Mouse (Mus musculus) cerebellum, adult (tissue): ENCODE measurements at regions not wholly inside any gene's neighbourhood (a gene's known extent, or its start where the extent isn't known, plus 50 kb on each side); places are given as distances from the start of the nearest gene placed in this dataset.

Source experiments
- ATAC-seq: cut with Nextera tagmentation; 2 replicates; pipeline ENCODE4 v1.9.2; 2017; ENCODE audit warnings: mild to moderate bottlenecking, moderate library complexity, mixed read lengths; ENCODE audit not compliant: insufficient number of reproducible peaks, low FRiP score, low TSS enrichment

- ATAC-seq = no peak
Observed at GRCm38 (mm10) chr1:137074787-137075186, 114.5 kb upstream of the Nr5a2 start.

DNA sequence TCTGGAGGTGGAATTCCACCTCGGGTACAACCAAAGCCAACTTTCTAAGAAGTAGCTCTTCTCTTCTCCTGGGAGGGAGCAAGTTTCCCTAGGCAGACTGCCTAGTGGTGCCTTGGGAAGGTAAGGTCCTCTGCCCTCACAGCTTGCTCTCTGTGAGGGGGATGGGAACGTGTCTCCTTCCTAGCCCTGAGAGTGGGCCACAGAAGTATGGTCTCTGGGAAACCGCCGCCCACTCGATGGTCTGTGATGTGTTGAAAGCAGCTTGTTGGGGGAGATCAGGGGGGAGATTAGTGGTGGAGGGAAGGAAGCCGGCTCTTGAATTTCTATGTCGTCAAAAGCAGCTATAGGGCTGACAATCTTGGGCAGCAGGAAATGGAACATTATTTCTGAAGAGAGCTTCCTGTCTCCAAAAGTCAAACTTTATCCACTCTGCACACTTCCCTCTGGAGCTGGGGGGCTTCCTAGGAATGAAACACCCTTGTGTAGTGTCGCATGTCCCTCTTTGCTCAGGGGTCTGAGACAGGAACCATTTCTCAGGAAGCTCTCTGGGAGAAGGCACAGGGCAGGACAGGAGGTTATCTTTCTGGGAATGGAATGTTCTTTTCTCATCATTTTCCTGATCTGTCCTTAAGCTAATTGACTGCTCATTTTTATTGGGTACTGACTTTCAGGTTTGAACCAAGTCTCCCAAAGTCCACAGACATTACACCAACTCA, 113.8 kb upstream of the Nr5a2 start:
- no peak for ATAC-seq

DNA sequence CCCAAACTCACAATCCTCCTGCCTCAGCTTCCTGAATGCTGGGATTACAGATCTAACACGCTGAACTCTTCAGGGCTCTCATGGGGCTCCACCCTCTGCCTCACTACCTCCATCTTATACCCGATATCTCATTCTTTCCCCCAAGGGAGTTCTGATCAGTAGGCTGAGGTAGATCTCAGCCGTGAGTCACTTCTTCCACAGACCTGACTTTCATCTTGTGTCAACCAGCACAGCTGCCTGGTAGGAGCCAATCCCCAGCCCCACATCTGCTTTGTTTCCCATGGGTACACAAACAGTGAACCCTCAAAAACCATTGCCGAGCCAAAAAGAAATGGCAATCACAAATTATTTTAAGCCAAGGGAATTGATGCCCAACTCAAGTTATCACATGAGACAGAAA, 100.7 kb upstream of the Nr5a2 start:
- ATAC-seq = no peak

DNA sequence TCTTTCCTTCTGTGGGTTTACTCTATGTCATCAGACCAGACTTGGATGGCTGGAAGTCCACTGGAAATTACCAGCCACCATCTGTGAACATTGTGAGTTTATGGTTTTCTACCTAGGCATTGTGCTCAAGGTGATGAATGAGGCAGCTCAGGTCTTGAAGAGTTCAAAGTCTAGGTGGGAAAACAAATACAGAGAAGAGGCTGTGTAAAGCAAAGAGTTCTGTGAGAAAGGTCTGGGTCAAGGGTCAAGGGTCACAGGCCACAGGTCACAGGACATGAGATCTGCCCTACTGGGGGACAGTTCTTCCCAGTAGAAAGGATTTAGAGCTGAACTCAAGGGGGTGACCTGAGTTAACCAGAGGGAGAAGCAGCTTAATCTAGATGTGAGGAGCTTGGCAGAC, 92.9 kb upstream of the Nr5a2 start:
- no peak for ATAC-seq

- no peak for ATAC-seq
Observed at GRCm38 (mm10) chr1:137051515-137051914, 91.3 kb upstream of the Nr5a2 start.

- no peak for ATAC-seq
Observed at GRCm38 (mm10) chr1:137044076-137044475, 83.8 kb upstream of the Nr5a2 start.

DNA sequence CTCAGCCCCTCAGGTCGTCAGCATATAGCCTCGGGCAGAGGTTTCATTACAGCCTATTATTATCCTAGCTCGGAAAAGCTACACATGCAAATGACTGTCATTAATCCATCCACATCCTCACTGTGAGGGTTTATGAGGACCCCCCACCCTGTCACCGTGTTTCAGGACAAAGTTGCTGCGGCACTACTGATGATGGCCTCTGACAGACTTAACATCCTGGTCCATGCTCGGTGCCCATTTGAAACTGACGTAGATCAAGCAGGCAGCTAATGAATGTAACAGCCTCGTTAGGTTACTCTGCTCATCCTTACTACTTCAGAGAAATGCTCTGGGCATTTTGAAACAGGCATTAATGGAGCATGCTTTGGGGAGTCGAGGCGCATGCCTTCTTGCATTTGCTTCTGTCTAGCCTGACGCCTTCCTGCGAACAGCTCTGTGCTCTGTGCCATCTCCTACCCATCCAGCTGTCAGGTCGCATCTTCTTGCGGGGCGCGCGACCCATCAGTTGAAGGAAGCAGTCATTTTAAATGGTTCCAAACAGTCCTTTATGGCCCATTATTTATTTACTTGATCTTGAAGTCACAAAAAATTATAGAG, 82.3 kb upstream of the Nr5a2 start:
- no peak for ATAC-seq

DNA sequence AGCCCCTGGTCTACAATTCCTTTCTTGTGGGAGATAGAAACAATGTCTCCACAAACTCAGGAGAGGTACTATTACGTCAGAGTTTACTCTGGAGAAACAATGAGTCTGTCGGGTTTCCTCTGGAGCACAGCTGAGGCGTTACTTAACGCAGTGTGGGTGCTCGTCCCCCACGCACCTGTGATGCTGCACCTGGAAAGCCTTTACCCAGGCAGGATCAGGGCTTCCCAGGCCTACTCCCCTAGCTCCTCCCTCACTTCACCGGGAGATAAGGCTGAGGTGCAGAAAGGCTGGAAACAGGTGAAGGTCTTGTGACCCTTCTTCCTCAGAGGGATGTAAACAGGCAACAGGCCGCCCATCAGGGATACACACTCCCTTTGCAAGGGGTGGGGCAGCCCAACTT, 80.7 kb upstream of the Nr5a2 start:
- no peak for ATAC-seq

DNA sequence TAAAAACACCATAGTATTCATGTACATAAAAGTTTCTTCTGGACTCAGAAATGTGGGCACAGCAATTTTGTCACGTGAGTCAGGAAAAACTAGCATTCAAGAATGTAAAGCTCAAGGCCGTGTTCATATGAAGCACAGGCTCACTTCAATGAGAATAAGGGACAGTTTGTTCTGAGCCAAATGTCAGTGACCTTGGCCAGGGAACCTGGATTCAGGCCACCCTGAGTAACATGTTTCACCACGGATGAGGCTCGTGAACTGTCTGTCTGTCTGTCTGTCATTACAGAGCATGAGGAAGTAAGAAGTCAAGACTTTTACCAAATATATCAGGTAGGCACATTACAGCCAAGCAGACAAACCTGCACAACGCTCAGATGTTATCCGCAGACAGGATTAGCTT, 74.3 kb upstream of the Nr5a2 start:
- no peak for ATAC-seq

DNA sequence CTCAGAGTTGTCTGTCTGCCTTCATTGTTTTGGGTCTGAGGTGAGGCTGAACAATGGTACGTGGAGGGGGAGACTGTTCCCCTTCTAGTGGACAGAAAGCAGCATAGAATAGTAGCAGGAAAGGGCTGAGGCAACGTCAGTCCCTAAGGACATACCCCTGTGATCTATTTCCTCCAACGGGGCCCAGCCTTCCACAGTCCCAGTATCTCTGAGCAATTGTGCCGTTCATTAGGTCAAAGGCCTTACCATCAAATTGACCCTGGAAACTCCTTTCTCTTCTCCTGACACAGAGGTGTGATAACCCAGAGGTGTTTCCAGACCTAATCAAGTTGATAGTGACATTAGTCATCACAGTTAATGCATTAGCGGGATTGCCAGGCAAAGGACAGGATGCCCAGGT, 73.4 kb upstream of the Nr5a2 start:
- ATAC-seq = no peak

- no peak for ATAC-seq
Observed at GRCm38 (mm10) chr1:137023706-137024105, 63.5 kb upstream of the Nr5a2 start.

DNA sequence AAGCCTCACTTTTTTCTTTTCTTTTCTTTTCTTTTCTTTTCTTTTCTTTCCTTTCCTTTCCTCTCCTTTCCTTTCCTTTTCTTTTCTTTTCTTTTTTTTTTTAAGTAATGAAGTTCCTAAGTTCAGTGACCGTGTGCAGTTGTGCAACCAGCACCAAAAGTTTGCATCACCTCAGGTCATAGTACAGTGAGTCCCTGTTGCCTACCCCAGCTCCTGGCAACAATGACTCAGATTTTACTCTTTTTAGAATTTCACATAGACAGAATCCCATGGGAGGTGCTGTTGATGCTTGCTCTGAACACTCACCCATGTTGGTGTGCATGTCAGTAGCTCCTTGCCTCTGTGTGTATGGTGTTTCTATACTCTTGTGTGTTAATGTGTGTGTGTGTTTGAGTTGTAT, 60.3 kb upstream of the Nr5a2 start:
- ATAC-seq = no peak

- no peak for ATAC-seq
Observed at GRCm38 (mm10) chr1:137017642-137018041, 57.4 kb upstream of the Nr5a2 start.

- no peak for ATAC-seq
Observed at GRCm38 (mm10) chr1:137010240-137010926, 50.1 kb upstream of the Nr5a2 start.
